Mouse (Mus musculus) small intestine, adult 2 months (tissue): ENCODE data around the gene C530008M17Rik.

Experiments used
- CTCF ChIP-seq: fragments of 200-500 bp; IDR thresholded peaks from 2 replicates; pipeline ENCODE4 v1.5.1; 2012; ENCODE audit warnings: low read depth, mild to moderate bottlenecking, control low read depth, inconsistent platforms, low read length, moderate library complexity, mixed read lengths; ENCODE audit not compliant: insufficient replicate concordance, insufficient read length; ENCODE audit errors: extremely low read depth
- POLR2A ChIP-seq: fragments of 200-500 bp; IDR thresholded peaks from 2 replicates; pipeline ENCODE4 v1.6.1; 2012; ENCODE audit warnings: low read depth, mild to moderate bottlenecking, control low read depth, inconsistent platforms, low read length, moderate library complexity

- TF ChIP-seq POLR2A (no peak), CTCF (no peak)
Measured at GRCm38 (mm10) chr5:76698187-76698586, 41.9 kb downstream of the C530008M17Rik start.
